Comparison of ENCODE assay signal across 24 mouse cellular contexts in genomic region chr1:61528757-61529156, GRCm38 (mm10).
DNase-seq lines count a peak whose midpoint lies in the region; ATAC-seq lines count a peak whose summit lies in the region.
"Had no signal": no experiment of that assay in that cellular context is flagged by ENCODE, and none has a peak within 500 bp of the region (broad histone marks: within the 10 kb centered on the region; RNA-seq: fewer than 3 reads in every experiment).

No protein-coding gene starts in this region.

- 84% methylated on average over 15 of the region's 15 CpGs for WGBS in forebrain, embryonic 11.5 days
- 66% methylated on average over 15 of the region's 15 CpGs for WGBS in forebrain, embryonic 16.5 days
- WGBS in midbrain, embryonic 16.5 days, result 71% methylated on average over 15 of the region's 15 CpGs

- H3K27ac ChIP-seq in forebrain, embryonic 11.5 days (ENCODE audit: low read depth, low read length), result no peak overlapping the region
- H3K27ac ChIP-seq in forebrain, embryonic 16.5 days (ENCODE audit: low read length), result no peak overlapping the region
- H3K27ac ChIP-seq in midbrain, embryonic 16.5 days (ENCODE audit: low read length), result no peak overlapping the region
- H3K27ac ChIP-seq: embryonic facial prominence, embryonic 12.5 days; heart, embryonic 13.5 days; hindbrain, embryonic 12.5 days; neural tube, embryonic 12.5 days had no signal

- H3K4me3 ChIP-seq in forebrain, embryonic 11.5 days (ENCODE audit: low read depth, low read length), result no peak overlapping the region
- H3K4me3 ChIP-seq in forebrain, embryonic 16.5 days (replicated peaks; ENCODE audit: low read length), result no peak overlapping the region
- H3K4me3 ChIP-seq in midbrain, embryonic 16.5 days (ENCODE audit: low read depth, low read length), result no peak overlapping the region
- H3K4me3 ChIP-seq: embryonic facial prominence, embryonic 12.5 days; erythroblast, embryonic 14.5 days; heart, embryonic 13.5 days; hindbrain, embryonic 12.5 days; neural tube, embryonic 12.5 days had no signal

- H3K27me3 ChIP-seq in forebrain, embryonic 11.5 days (ENCODE audit: control insufficient read depth, insufficient read depth, low read length), result no peaks in the 10 kb centered on the region
- no peaks in the 10 kb centered on the region for H3K27me3 ChIP-seq in forebrain, embryonic 16.5 days (replicated peaks; ENCODE audit: control insufficient read depth, insufficient read depth, low read length)
- H3K27me3 ChIP-seq in midbrain, embryonic 16.5 days (ENCODE audit: control insufficient read depth, insufficient read depth, low read depth, low read length), result no peaks in the 10 kb centered on the region
- H3K27me3 ChIP-seq: embryonic facial prominence, embryonic 12.5 days; heart, embryonic 13.5 days; hindbrain, embryonic 12.5 days; neural tube, embryonic 12.5 days had no signal

- no peaks in the 10 kb centered on the region for H3K9me3 ChIP-seq in forebrain, embryonic 11.5 days (ENCODE audit: control insufficient read depth, low read length)
- H3K9me3 ChIP-seq in forebrain, embryonic 16.5 days (ENCODE audit: control insufficient read depth, low read length), result no peaks in the 10 kb centered on the region
- no peaks in the 10 kb centered on the region for H3K9me3 ChIP-seq in midbrain, embryonic 16.5 days (replicated peaks; ENCODE audit: control insufficient read depth, low read length, poor library complexity, severe bottlenecking)
- H3K9me3 ChIP-seq: embryonic facial prominence, embryonic 12.5 days; heart, embryonic 13.5 days; hindbrain, embryonic 12.5 days; neural tube, embryonic 12.5 days had no signal

- no peak overlapping the region for H3K9ac ChIP-seq in forebrain, embryonic 11.5 days (ENCODE audit: low read length)
- no peak overlapping the region for H3K9ac ChIP-seq in forebrain, embryonic 16.5 days (replicated peaks; ENCODE audit: low read depth, low read length)
- no peak overlapping the region for H3K9ac ChIP-seq in midbrain, embryonic 16.5 days (ENCODE audit: low read depth, low read length)
- H3K9ac ChIP-seq: embryonic facial prominence, embryonic 12.5 days; heart, embryonic 13.5 days; hindbrain, embryonic 12.5 days; neural tube, embryonic 12.5 days had no signal

- no peak overlapping the region for H3K4me2 ChIP-seq in forebrain, embryonic 11.5 days (ENCODE audit: low read depth, low read length, severe bottlenecking)
- no peak overlapping the region for H3K4me2 ChIP-seq in forebrain, embryonic 16.5 days (ENCODE audit: low read length)
- H3K4me2 ChIP-seq in midbrain, embryonic 16.5 days (ENCODE audit: low read length), result no peak overlapping the region
- H3K4me2 ChIP-seq: embryonic facial prominence, embryonic 12.5 days; heart, embryonic 13.5 days; hindbrain, embryonic 12.5 days; neural tube, embryonic 12.5 days had no signal

- peak; percentile 42 for DNase-seq in forebrain, embryonic 11.5 days (ENCODE audit: low spot score)
- DNase-seq in left cerebral cortex, postnatal 4 days, result peak; percentile 3
- DNase-seq in left cerebral cortex, adult 18-20 months (ENCODE audit: low spot score in 2 of 2), result no peak
- DNase-seq in right cerebral cortex, adult 2 months (ENCODE audit: low spot score in 2 of 2), result peak; percentile 8 to 17
- no peak for DNase-seq in right cerebral cortex, postnatal 14 days
- no peak for DNase-seq in urinary bladder, postnatal 4 days (ENCODE audit: low spot score in 2 of 2)
- DNase-seq: adrenal gland, postnatal 36 days; cerebellum, adult 11-12 months; cerebellum, postnatal 10 days; gastrocnemius, postnatal 14 days; heart, adult 18-20 months; heart, postnatal 14 days; kidney, adult 8-10 months; kidney, postnatal 10 days; lung, postnatal 4 days; thymus, postnatal 14 days had no signal

- peaks cover 17% of the 10 kb centered on the region for H3K4me1 ChIP-seq in forebrain, embryonic 11.5 days (replicated peaks; ENCODE audit: control insufficient read depth, insufficient read depth, low read length)
- H3K4me1 ChIP-seq in forebrain, embryonic 16.5 days (replicated peaks; ENCODE audit: control insufficient read depth, insufficient read depth, low read length), result peaks cover 10% of the 10 kb centered on the region; the same call in 1 of the 2 replicates
- H3K4me1 ChIP-seq in midbrain, embryonic 16.5 days (ENCODE audit: control insufficient read depth, insufficient read depth, low read length), result peaks cover 5% of the 10 kb centered on the region; the same call in 1 of the 2 replicates

- intact Hi-C loops in left cerebral cortex, postnatal 4 days (cut with DNase I), result no loop called here

- H3K36me3 ChIP-seq in forebrain, embryonic 11.5 days (ENCODE audit: control insufficient read depth, insufficient read depth, low read length), result no peaks in the 10 kb centered on the region
- H3K36me3 ChIP-seq in forebrain, embryonic 16.5 days (ENCODE audit: control insufficient read depth, insufficient read depth), result no peaks in the 10 kb centered on the region
- no peaks in the 10 kb centered on the region for H3K36me3 ChIP-seq in midbrain, embryonic 16.5 days (ENCODE audit: control insufficient read depth, insufficient read depth, low read length)
- H3K36me3 ChIP-seq: embryonic facial prominence, embryonic 12.5 days; heart, embryonic 13.5 days; hindbrain, embryonic 12.5 days; neural tube, embryonic 12.5 days had no signal

- no peak for ATAC-seq in forebrain, embryonic 11.5 days (replicated peaks; ENCODE audit: low FRiP score)
- no peak for ATAC-seq in forebrain, embryonic 16.5 days
- ATAC-seq in midbrain, embryonic 16.5 days, result peak; percentile 56; the same call in 1 of the 2 replicates
- ATAC-seq: forebrain, embryonic 14.5 days had no signal

Comparison
In these comparisons a context has a peak if more than half of its experiments do, and no peak if none do; other contexts are left out.
1. DNase-seq: peak in forebrain, embryonic 11.5 days (single experiment), left cerebral cortex, postnatal 4 days (single experiment) and right cerebral cortex, adult 2 months (2 of 2); none in left cerebral cortex, adult 18-20 months (0 of 2), right cerebral cortex, postnatal 14 days (single experiment) and urinary bladder, postnatal 4 days (0 of 2).